Mouse (Mus musculus) colon, adult 2 months (tissue): ENCODE measurements around the gene 4930516K23Rik. TPM values are rescaled to one million over a fixed set of nuclear protein-coding genes. Genes with fewer than 3 reads are reported as not detected.

Source experiments
- polyA plus RNA-seq: library from polyadenylated mRNA; depleted of rRNA; stranded (reverse); fragments of >200 nt; gene quantifications from 2 replicates; pipeline ENCODE4 v1.2.3, GENCODE M21; 2012; rRNA removed

The 4930516K23Rik gene
- polyA plus RNA-seq, result not detected in 2 replicates

GRCm38 (mm10) chr7:104061345-104061744, at the start of gene 4930516K23Rik:
TSS of gene 4930516K23Rik (minus strand) at chr7:104061445.

GRCm38 (mm10) chr7:104104757-104104972, 43.4 kb upstream of the 4930516K23Rik start, which contains the start of gene Olfr646:
TSS of gene Olfr646 (plus strand) at chr7:104104873.

GRCm38 (mm10) chr7:104085365-104085764, 24.1 kb upstream of the 4930516K23Rik start, which contains the start of gene Olfr645:
TSS of gene Olfr645 (minus strand) at chr7:104085465.

GRCm38 (mm10) chr7:104071769-104072168, 10.5 kb upstream of the 4930516K23Rik start, which contains the start of gene Olfr644:
TSS of gene Olfr644 (minus strand) at chr7:104071869.

GRCm38 (mm10) chr7:104052566-104052965, 8.7 kb downstream of the 4930516K23Rik start, which contains the start of gene Olfr642:
TSS of gene Olfr642 (minus strand) at chr7:104052666.

GRCm38 (mm10) chr7:104035145-104035544, 26.1 kb downstream of the 4930516K23Rik start, which contains the start of gene Olfr641:
TSS of gene Olfr641 (plus strand) at chr7:104035445.

GRCm38 (mm10) chr7:104025473-104025872, 35.8 kb downstream of the 4930516K23Rik start, which contains the start of gene Olfr640:
TSS of gene Olfr640 (minus strand) at chr7:104025573.

GRCm38 (mm10) chr7:104017203-104017602, 44.0 kb downstream of the 4930516K23Rik start, which contains the start of gene Olfr639:
TSS of gene Olfr639 (minus strand) at chr7:104017303.

Other genes with a start within 250 kb of the 4930516K23Rik start
- gene Hbb-bt, start 247.4 kb downstream of the 4930516K23Rik start, polyA plus RNA-seq, result 19.7 and 97.2 TPM in 2 replicates
- 178 and 1,004 TPM in 2 replicates for gene Hbb-bs, start 233.3 kb downstream of the 4930516K23Rik start, polyA plus RNA-seq
- not detected in 2 replicates for gene Hbb-bh2, start 220.9 kb downstream of the 4930516K23Rik start, polyA plus RNA-seq
- not detected in 2 replicates for gene Hbb-bh1, start 218.3 kb downstream of the 4930516K23Rik start, polyA plus RNA-seq
- not detected in 2 replicates for gene Hbb-y, start 208.2 kb downstream of the 4930516K23Rik start, polyA plus RNA-seq
- gene Olfr66, start 175.2 kb downstream of the 4930516K23Rik start, polyA plus RNA-seq, result not detected in 2 replicates
- not detected in 2 replicates for gene Olfr64, start 167.0 kb downstream of the 4930516K23Rik start, polyA plus RNA-seq
- gene Olfr65, start 158.0 kb downstream of the 4930516K23Rik start, polyA plus RNA-seq, result not detected in 2 replicates
- 0.12 TPM in 1 of 2 replicates, not detected in the other for gene Olfr631, start 132.6 kb downstream of the 4930516K23Rik start, polyA plus RNA-seq
- not detected in 2 replicates for gene Olfr632, start 127.1 kb downstream of the 4930516K23Rik start, polyA plus RNA-seq
- not detected in 2 replicates for gene Olfr633, start 117.0 kb downstream of the 4930516K23Rik start, polyA plus RNA-seq
- not detected in 2 replicates for gene Olfr635, start 90.3 kb downstream of the 4930516K23Rik start, polyA plus RNA-seq
- not detected in 2 replicates for gene Olfr638, start 62.7 kb downstream of the 4930516K23Rik start, polyA plus RNA-seq
- not detected in 2 replicates for gene Olfr639, start 44.1 kb downstream of the 4930516K23Rik start, polyA plus RNA-seq
- not detected in 2 replicates for gene Olfr640, start 35.9 kb downstream of the 4930516K23Rik start, polyA plus RNA-seq
- gene Olfr641, start 26.0 kb downstream of the 4930516K23Rik start, polyA plus RNA-seq, result not detected in 2 replicates
- gene Olfr642, start 8.8 kb downstream of the 4930516K23Rik start, polyA plus RNA-seq, result not detected in 2 replicates
- gene Olfr644, start 10.4 kb upstream of the 4930516K23Rik start, polyA plus RNA-seq, result not detected in 2 replicates
- gene Olfr645, start 24.0 kb upstream of the 4930516K23Rik start, polyA plus RNA-seq, result not detected in 2 replicates
- not detected in 2 replicates for gene Olfr646, start 43.4 kb upstream of the 4930516K23Rik start, polyA plus RNA-seq
- not detected in 2 replicates for gene Ubqln5, start 68.4 kb upstream of the 4930516K23Rik start, polyA plus RNA-seq
- not detected in 2 replicates for gene Olfr643, start 76.0 kb upstream of the 4930516K23Rik start, polyA plus RNA-seq
- gene Ubqln3, start 81.8 kb upstream of the 4930516K23Rik start, polyA plus RNA-seq, result not detected in 2 replicates
- not detected in 2 replicates for gene Ubqlnl, start 89.1 kb upstream of the 4930516K23Rik start, polyA plus RNA-seq
- gene Olfm5, start 103.4 kb upstream of the 4930516K23Rik start, polyA plus RNA-seq, result not detected in 2 replicates
- not detected in 2 replicates for gene Olfr648, start 121.9 kb upstream of the 4930516K23Rik start, polyA plus RNA-seq
- gene Olfr649, start 134.5 kb upstream of the 4930516K23Rik start, polyA plus RNA-seq, result not detected in 2 replicates
- gene Trim6, start 157.3 kb upstream of the 4930516K23Rik start, polyA plus RNA-seq, result 4.6 and 4.8 TPM in 2 replicates
- gene Trim34a, start 183.0 kb upstream of the 4930516K23Rik start, polyA plus RNA-seq, result 2.0 and 2.5 TPM in 2 replicates
- 0.21 TPM in 2 replicates for gene Trim5, start 226.6 kb upstream of the 4930516K23Rik start, polyA plus RNA-seq